Mouse (Mus musculus) erythroid progenitor cell, adult 5-6 weeks (primary cell): Measurements from ENCODE around the gene Tango2. TPM values are rescaled to one million over a fixed set of nuclear protein-coding genes. Genes with fewer than 3 reads are reported as not detected.

Experiments used
- ATAC-seq: replicated peaks from 2 replicates; pipeline ENCODE4 v1.8.0; 2016; ENCODE audit warnings: moderate number of reproducible peaks, mild to moderate bottlenecking, moderate TSS enrichment, inconsistent platforms; ENCODE audit not compliant: poor library complexity, low FRiP score, severe bottlenecking
- total RNA-seq, 2 experiments: library from RNA; stranded (forward) in 1 of 2; stranded (reverse) in 1 of 2; fragments of 150-400 nt in 1 of 2; fragments of 186-747, 209-891 nt in 1 of 2; gene quantifications; 2 replicates each; pipeline versions ENCODE4 v1.2.3 to v1.2.4; 2015 to 2017; ENCODE audit warnings: low replicate concordance in 2 of 2

Tango2 gene
- total RNA-seq (2015; ENCODE audit: low replicate concordance) (61.3 and 62.5 TPM in 2 replicates), total RNA-seq (2017; ENCODE audit: low replicate concordance) (47.2 and 51.9 TPM in 2 replicates)

DNA sequence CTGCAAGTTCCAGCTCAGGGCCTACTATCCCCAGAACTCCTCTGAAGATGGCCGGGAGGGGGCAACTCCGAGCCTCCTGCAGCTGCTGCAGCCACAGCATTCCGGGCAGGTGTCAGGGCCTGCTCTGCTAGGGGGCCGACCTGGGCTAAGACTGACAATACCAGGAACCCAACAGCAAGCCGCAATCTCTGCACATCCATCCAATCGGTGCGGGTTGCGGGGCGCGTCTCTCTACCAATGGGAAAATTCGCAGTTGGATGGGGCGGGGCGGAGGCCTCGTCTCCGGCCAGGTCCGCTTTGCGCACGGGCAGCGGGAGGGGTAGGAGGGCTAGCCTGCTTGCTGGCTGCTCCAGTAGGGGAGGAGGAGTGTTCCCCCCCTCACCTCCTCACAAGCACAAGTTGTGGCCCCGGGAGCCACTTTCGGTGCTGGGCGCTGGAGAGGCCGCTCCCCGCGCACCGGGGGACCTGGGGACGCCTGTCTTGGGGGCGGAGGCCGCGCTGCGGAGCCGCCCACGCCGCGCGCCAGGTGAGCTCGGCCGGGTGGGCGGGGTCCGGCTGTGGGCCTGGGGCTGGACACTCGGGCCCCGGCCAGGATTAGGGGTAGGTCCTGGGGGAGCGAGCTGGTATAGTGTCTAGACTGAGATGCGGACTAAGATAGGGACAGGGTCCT, at the start of gene Tango2, which contains the start of gene Arvcf:
Gene Tango2 (minus strand): TSS at position 173 of the 670 bp plus-strand sequence.
Gene Arvcf (plus strand): TSS at position 252 of the 670 bp plus-strand sequence.
- no peak for ATAC-seq

DNA sequence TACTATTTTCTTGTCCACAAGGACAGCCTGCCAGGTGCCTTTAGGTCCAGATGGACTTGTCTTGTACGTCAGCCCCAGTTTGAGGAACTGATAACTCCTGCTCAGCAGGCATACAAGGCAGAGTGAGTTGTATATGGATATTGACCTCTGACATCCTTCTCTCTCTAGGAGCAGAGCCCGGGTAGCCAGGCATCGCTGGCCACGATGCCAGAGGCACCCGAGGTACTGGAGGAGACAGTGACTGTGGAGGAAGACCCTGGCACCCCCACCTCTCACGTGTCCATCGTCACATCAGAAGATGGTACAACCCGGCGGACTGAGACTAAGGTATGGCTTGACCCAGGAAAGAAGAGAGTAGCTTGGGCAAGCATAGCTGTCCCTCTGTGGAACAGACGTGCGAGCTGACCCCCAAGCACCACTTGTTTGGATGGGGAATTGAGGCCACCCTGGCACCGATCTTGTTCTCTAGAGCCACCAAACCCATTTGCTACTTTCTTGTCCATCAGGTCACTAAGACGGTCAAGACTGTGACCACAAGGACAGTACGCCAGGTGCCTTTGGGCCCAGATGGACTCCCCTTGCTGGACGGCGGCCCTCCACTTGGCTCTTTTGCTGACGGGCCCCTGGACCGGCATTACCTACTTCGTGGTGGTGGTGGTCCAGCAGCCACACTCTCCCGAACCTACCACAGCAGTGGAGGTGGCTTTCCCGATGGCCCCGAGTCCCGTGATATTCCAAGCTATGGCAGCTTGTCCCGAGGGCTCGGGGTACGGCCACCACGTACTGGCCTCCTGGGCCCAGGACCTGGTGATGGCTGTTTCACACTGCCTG, 49.1 kb upstream of the Tango2 start:
- ATAC-seq, result no peak

DNA sequence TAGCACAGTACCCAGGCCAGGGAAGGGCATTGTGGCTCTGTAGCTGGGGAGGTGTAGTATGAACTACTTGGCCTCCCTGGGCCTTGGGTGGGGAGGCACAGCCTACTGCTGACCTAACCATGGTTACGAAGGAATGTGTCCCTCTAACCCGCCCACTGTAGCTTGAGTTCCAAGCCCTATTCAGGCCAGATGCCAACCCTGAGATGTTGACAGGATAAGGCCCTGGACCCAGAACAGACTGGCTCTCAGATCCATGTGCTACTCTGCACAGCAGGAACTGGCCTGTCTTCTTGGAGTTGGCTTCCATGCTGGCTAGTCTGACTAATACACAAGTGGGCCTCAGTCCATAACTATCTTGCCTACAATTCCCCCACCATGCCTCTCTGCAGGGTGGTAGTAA, 48.3 kb upstream of the Tango2 start:
- no peak for ATAC-seq

DNA sequence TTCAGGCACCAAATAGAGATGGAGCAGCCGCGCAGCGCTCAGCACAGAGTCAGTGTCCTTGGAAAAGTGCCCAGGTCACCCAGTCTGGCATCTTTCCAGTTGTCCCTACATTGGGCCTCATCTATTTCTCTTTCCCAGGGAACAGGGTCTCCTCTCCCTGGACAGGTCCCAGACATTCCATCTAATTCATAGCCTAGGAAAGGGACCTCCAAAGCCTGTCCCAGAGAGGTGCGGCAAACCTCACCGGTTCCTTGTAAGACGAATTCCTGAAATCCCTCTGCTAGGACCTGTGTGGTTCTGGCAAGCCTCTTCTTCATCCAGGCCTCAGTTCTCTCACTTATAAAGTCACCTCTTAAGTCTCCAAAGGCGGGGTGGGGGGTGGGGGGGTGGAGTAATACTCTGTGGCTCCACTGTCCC, 47.7 kb upstream of the Tango2 start:
- ATAC-seq, result no peak

DNA sequence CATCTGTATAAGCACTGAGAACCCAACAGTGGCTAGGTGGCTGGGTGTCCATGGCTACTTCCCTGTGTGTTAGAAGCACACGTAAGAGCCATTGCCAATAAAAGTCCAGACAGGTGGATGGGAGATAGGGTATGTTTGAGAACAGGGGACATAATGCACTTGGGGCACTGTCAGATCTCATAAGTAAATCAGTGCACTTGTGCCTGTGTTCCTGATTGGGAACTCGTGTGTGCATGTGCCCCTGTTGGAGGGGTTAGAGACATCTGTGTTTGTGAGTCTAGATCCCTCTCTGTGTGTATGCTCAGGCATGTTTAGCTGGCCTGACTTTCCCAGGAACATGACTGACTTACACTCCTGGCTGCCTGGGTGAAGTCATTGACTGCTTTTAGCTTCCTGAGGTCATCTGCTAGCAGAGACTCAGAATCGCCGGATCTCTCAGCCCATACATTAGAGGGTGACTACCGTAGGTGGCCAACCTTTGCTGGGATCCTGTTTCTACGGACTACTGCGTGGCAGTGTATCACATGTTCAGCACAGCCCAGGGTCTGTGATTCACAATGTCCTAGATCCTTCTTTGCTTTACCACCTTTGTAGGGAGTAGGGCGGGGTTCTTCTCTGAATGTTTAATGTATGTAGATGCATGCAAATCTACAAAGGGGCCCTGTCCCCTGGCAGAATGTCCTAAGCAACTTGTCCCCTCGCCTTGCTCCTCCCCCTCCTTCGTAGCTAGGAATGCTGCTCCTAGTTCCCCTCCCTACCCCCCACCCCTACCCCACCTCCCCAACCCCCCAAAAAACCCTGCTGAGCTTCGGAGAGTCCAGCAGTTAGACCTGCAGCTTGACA, 47.1 kb upstream of the Tango2 start:
- ATAC-seq, result no peak

DNA sequence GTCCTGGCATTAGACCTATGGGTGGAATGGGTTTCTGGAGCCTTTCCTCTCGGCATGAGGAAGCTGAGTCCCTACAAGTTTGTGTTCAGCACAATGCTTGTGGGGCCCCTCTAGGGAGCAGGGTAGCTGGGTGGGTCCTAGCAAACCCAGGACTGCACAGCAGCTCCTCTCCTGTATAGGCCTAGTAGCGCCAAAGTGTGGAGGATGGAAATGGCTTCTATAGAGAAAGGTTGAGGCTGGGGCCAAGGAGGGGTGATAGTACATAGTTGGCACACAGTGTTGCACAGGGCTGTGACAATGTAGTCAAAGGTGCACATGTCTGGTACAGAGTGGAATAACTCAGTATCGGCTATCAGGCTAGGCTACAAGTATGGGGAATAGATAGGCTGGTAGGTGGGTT, 46.2 kb upstream of the Tango2 start:
- ATAC-seq, result no peak

DNA sequence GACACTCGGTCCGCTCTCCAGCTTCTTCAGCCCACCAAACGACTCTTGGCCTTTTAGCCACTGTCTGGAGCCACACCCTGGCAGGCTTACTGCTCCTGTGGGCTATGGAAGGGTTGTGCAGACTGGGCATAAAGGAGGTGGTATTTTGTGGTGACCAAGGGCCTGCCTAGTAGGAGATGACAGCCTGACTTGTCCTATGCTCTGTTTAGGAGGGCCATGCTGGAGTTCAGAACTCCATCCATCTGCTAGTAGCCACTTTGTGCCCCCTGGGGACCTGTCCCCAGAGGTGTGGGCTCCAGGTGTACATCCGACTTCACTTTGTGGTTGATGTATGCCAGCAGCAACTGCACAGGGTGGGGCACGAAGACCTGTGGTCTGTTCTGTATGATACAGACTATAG, 45.7 kb upstream of the Tango2 start:
- no peak for ATAC-seq

DNA sequence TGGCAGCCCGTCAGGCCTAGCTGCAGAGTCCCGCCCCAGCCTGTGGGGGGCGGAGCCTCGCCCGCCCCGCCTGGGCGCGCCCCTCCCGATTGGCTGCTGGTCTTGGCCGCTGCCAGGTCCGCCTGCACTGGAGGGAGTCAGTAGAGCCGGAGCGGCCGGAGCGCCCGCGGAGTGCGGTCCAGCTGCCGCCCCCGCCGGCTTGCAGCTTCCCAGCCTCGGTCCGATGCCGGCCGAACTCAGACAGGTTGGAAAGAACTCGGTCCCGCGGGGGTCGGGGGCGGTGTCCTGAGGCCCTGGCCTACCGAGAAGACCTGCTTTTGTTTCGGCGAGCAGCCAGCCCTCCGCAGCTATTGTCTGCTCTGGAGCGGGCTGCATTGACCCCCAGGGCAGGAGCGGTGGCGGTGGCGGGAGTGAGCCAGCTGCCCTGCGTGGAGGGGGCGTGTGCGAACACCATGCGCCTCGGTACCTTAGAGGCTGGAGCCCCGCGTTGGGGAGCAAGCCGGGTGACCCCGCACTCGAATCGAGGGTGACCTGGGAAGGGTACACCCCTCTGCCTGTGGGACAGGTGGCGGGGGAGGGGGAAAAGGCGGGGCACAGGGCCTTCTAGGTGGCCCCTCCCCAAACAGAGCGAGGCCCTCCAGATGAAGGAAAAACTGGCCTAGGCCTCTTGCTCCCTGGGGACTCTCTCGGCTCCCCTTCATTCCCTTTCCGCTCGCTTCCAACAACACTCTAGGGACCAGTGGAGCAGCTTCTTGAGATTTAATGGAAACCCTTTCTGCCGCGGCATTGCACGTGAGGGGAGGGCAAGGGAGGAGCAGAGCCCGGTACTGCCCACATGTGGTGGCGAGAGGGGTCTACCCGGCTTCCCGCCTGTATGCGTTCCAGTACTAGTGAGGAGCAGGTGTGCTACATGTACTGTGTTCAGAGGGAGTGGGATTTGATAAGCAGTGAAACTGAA, 44.8 kb upstream of the Tango2 start:
- peak; percentile 95 for ATAC-seq

DNA sequence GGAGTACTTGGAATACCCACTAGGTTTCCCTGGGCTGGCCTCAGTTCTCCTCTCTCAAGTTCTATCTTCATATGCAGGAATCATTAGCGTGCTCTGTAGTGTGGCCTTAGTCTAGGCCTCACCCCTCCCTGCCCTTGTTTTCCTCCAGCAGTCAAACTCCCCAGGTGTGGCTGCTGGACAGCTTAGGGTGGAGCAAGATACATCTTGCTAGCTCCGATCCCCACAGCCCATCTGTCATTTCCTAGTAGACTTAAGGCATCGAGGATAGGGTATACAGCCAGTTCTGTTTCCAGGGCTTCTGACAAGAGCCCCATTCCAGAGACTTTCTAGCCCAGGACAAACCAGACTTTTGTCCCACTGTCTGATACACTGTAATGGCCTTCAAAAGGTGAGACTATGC, 43.8 kb upstream of the Tango2 start:
- ATAC-seq, result no peak

DNA sequence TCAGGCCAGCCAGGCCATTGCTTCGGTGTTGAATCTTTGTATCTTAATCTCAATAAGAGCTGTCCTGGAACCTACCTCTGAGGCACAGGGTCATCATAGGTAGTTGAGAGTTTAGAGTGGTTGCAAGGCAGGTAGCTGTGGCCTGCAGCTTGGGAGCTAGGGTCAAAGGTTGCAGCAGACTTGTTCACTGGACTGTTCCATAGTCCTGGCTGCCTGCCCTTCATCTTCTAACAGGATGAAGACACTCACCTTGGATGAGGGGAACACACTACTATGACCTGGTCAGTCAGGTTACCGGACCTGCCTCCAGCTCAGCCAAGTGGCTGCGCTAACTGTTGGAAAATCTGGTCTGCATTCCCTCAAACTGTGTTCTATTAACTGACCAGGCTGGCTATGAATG, 43.2 kb upstream of the Tango2 start:
- ATAC-seq, result no peak

DNA sequence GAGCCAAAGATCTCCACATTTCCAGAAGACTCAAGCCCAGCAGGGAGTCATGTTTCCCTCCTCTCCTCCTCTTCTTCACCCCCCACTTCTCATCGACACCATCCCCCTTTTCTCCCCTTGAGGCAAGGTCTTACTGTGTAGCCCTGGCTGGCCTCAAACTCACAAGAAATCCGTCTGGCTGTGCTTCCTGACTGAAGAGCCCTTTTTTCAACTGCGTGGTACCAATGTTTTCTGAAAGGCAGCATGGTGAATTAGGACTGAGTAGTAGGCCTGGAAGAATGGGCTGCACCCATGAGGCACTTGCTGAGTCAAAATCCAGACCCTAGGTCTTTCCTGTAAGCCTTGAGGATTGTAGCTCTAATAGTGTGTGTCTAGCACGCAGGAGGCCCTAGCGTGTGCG, 42.5 kb upstream of the Tango2 start:
- no peak for ATAC-seq

DNA sequence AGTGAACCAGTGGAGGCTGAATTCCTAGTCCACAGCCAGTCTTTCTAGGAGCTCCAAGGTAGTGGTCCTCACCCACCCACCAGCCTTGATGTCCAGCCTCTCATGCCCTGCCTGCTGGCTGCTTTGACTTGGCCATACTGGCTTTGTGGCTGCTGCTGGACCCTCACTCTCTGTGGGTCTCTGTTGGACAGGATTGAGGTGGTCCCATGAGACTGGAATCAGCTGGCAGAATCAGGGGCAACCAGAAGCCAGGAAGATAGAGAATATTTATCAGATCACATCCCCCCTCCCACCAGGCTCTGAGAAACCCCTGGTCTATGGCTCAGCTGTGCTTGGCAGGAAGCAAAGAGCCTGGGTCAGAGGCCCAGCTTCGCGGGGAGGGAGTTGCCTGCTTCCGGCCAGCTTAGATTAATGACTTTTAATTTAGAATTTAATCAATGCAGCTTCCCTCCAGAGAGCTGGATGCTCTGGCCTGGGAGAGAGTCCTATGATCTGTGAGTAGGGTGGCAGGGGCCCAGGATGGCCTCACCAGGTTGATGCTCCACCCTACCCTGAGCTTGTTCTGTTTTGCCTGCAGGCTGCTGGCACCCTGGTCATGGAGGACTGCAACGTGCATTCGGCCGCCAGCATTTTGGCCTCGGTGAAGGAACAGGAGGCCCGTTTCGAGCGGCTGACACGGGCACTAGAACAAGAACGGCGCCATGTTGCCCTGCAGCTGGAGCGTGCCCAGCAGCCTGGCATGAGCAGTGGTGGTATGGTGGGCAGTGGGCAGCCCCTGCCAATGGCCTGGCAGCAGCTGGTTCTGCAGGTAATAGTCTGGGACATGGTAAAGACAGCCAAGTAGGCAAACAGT, 40.9 kb upstream of the Tango2 start:
- ATAC-seq, result no peak

DNA sequence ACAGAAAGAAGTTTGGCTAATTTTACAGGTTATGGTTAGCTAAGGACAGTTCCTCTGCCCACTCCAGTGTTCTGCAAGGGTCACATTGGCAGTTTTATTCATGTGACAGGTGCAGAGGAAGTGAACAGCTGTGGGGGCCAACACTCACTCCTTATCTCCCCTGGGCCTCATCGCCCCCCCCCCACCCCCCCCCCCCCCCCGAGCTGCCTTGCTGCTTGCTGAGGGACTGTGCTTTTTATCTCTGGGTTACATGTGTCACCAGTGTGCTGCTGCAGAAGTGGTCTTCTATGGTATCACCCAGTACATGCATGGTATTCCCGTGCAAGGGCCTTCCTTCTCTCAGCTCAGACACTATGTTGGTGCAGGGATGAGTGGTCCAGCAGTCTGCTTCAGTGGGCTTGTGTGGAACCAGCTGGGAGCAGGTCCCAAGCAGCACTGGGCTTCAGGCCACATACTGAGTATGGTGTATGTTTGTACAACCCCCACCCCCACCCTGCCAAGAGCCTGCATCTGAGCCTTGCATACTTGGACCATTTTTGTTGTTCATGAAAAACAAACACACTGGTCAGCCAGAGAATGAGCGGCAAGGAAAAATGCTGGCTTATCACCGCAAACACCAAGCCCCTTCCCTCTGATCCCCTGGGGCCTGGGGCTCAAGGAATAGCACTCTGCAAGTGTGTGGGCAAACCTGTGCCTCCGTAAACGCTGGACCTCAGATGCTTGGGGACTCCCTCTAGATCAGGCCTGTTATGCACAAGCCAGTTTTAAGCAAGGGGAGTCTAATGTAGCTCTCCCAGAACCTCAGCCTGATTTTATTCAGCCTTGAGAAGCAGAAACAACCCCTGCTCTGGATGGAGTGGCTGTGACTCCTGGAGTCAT, 40.0 kb upstream of the Tango2 start:
- ATAC-seq, result no peak

DNA sequence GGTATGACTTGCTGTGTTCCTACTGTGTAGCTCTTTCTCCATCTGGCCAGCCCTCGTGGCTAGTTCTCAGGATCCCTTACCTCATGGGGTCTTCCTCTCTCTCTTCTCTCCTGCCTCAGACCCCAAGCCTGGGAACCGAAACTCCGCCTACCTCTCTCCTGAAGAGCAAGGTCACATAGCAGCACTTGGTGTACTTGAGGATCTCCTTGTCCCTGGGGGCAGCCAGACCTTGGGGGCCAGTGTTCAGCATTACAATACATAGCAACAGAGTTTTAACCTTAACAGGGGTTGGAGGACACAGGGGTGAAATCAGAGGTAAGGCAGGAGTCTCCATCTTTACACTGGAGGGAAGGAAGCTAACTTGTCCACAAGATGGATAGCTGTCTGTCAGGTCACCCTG, 39.1 kb upstream of the Tango2 start:
- ATAC-seq, result no peak

DNA sequence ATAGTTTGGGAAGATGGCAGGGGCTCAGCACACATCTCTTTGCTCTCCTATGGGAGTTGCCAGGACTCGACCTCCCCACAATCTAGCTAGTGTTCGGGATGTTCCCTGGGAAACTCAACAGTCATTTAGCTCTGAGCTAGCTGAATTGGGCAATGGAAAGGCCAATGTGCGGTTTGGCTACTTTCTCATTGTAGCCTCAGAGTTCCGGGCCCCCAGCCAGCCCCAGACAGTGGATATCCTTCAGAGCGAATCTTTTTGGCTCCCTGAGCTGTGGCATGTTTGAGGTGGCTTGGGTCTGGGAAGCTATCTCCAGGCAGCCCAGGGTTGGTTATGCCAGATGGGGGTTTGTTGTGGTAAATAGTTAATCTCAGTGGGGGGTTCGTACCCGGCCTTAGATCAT, 38.5 kb upstream of the Tango2 start:
- ATAC-seq, result no peak

DNA sequence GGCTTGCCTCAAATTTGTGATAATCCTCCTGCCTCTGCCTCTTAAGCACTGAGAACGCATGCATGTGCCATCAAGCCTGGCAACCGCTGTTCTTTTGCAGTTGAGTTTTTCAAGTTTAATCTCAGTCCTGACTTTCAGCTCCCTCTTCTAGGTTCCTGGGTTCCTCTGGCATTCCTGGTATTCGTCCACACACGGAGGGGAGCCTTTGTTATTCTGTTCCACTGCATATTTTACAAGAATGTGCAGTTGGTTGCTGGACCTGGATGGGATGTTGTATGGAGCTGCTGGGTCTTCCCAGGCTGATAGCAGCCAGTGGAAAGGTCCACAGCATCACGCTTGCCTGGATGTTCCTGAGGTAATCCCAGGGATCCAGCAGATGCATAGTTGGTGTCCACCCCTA, 37.5 kb upstream of the Tango2 start:
- ATAC-seq, result no peak

DNA sequence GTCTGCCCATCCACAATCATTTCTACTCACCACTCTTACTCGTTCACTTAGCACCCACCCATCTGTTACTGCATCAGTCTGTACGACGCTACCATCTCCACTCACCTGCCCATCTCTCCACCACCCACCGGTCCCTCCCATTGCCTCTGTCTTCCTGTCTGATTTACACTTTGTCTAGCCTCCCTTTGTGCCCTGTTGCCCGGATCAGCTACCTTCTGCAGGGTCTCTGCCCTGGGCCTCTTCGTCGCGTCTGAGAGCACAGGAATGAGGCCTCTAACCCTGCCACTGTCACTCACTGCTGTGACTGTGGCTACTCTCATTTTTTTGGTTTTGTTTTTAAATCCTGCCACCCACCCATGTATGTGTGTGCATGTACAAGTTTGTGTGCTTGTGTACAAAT, 36.8 kb upstream of the Tango2 start:
- ATAC-seq, result no peak
